Mouse (Mus musculus): Measurements from ENCODE around the gene Gstm4. TPM values are rescaled to one million over a fixed set of nuclear protein-coding genes. Genes with fewer than 3 reads are reported as not detected.
A peak's percentile ranks its signal among the peaks of the same experiment; 100 is the strongest.

Gene Gstm4
- polyA plus RNA-seq, 1 experiment, result 8.3 TPM

DNA sequence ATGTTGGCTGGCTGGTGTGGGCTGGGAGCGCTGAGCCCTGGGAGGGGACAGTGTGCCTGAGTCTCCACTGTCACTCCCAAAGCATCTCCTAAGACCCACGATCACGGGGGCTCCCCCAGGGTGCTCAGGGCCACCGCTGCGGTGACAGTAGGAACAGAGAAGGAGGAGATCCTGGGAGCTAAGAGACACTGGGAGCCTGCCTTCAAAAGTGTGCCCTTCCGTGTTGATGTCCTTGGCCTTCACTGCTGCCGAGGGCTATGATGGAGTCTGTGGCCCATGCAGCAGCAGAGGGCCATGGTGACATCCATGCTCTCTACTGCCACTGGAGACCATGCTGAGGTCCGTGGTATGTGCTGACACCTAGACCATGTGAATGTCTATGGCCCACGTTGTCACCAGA lies 20.9 kb upstream of the Gstm4 start:
- WGBS, result 76% methylated on average over 9 of the region's 9 CpGs
- Histone ChIP-seq H3K27ac (ENCODE audit: control insufficient read depth, insufficient read depth, low read depth, low read length, poor library complexity) (no peak overlapping the region), H3K4me1 (ENCODE audit: control insufficient read depth, insufficient read depth, low read length) (peaks cover under 1% of the 10 kb centered on the region; the same call in 1 of the 2 replicates), H3K4me3 (replicated peaks; ENCODE audit: control insufficient read depth, low read depth, low read length) (no peak overlapping the region)
- TF ChIP-seq CTCF (IDR thresholded peaks at IDR 0.05; ENCODE audit: control insufficient read depth, insufficient read depth, low read length) (no peak), POLR2A (IDR thresholded peaks at IDR 0.05; ENCODE audit: borderline replicate concordance, control insufficient read depth, low read depth, low read length) (no peak)

GRCm38 (mm10) chr3:108064672-108065071 lies 20.0 kb upstream of the Gstm4 start:
- no peak overlapping the region for H3K4me3 ChIP-seq (replicated peaks; ENCODE audit: control insufficient read depth, low read depth, low read length)
- 83% methylated on average over 4 of the region's 4 CpGs for WGBS
- H3K4me1 ChIP-seq (ENCODE audit: control insufficient read depth, insufficient read depth, low read length), result no peaks in the 10 kb centered on the region
- no peak for TF ChIP-seq POLR2A (IDR thresholded peaks at IDR 0.05; ENCODE audit: borderline replicate concordance, control insufficient read depth, low read depth, low read length)
- no peak for TF ChIP-seq CTCF (IDR thresholded peaks at IDR 0.05; ENCODE audit: control insufficient read depth, insufficient read depth, low read length)
- H3K27ac ChIP-seq (ENCODE audit: control insufficient read depth, insufficient read depth, low read depth, low read length, poor library complexity), result no peak overlapping the region

GRCm38 (mm10) chr3:108062648-108063047 lies 18.0 kb upstream of the Gstm4 start:
- H3K4me1 ChIP-seq (ENCODE audit: control insufficient read depth, insufficient read depth, low read length), result no peaks in the 10 kb centered on the region
- 73% methylated on average over 8 of the region's 8 CpGs for WGBS
- H3K27ac ChIP-seq (ENCODE audit: control insufficient read depth, insufficient read depth, low read depth, low read length, poor library complexity), result no peak overlapping the region
- TF ChIP-seq CTCF (IDR thresholded peaks at IDR 0.05; ENCODE audit: control insufficient read depth, insufficient read depth, low read length) (no peak), POLR2A (IDR thresholded peaks at IDR 0.05; ENCODE audit: borderline replicate concordance, control insufficient read depth, low read depth, low read length) (no peak)
- H3K4me3 ChIP-seq (replicated peaks; ENCODE audit: control insufficient read depth, low read depth, low read length), result no peak overlapping the region

GRCm38 (mm10) chr3:108061420-108061819 lies 16.7 kb upstream of the Gstm4 start:
- H3K27ac ChIP-seq (ENCODE audit: control insufficient read depth, insufficient read depth, low read depth, low read length, poor library complexity), result no peak overlapping the region
- no peaks in the 10 kb centered on the region for H3K4me1 ChIP-seq (ENCODE audit: control insufficient read depth, insufficient read depth, low read length)
- 1% methylated on average over 7 of the region's 7 CpGs for WGBS
- TF ChIP-seq POLR2A (IDR thresholded peaks at IDR 0.05; ENCODE audit: borderline replicate concordance, control insufficient read depth, low read depth, low read length) (no peak), CTCF (IDR thresholded peaks at IDR 0.05; ENCODE audit: control insufficient read depth, insufficient read depth, low read length) (0 out of 2 replicates have a peak, but pooled peaks have one; percentile 12)
- H3K4me3 ChIP-seq (replicated peaks; ENCODE audit: control insufficient read depth, low read depth, low read length), result peak overlapping the region; percentile 12

DNA sequence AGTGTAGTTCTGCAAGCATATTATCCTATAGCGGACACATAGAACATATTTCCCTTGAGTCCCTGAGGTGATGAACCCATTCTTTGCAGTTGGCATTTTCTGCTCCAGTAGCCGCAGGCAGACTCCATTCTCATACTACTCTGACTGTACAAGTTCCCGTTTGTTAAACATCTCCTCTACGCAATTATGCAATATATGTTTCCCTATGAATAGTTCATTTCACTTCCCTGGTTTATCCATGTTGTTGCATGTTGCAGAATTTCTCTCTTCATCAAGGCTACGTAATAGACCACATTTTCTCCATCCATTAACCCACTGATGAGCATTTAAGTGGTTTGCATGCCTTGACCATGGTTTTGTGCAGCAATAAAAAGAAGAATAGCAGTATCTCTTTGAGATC lies 5.8 kb upstream of the Gstm4 start:
- Histone ChIP-seq H3K4me1 (ENCODE audit: control insufficient read depth, insufficient read depth, low read length) (peaks cover 1% of the 10 kb centered on the region; the same call in 1 of the 2 replicates), H3K27ac (ENCODE audit: control insufficient read depth, insufficient read depth, low read depth, low read length, poor library complexity) (no peak overlapping the region), H3K4me3 (replicated peaks; ENCODE audit: control insufficient read depth, low read depth, low read length) (no peak overlapping the region)
- TF ChIP-seq POLR2A (IDR thresholded peaks at IDR 0.05; ENCODE audit: borderline replicate concordance, control insufficient read depth, low read depth, low read length) (no peak), CTCF (IDR thresholded peaks at IDR 0.05; ENCODE audit: control insufficient read depth, insufficient read depth, low read length) (no peak)
- 58% methylated on average over 5 of the region's 5 CpGs for WGBS

GRCm38 (mm10) chr3:108048306-108048705 lies 3.6 kb upstream of the Gstm4 start:
- H3K4me1 ChIP-seq (ENCODE audit: control insufficient read depth, insufficient read depth, low read length), result peaks cover 4% of the 10 kb centered on the region; the same call in 1 of the 2 replicates
- 60% methylated on average over 3 of the region's 3 CpGs for WGBS
- no peak overlapping the region for H3K4me3 ChIP-seq (replicated peaks; ENCODE audit: control insufficient read depth, low read depth, low read length)
- H3K27ac ChIP-seq (ENCODE audit: control insufficient read depth, insufficient read depth, low read depth, low read length, poor library complexity), result no peak overlapping the region
- TF ChIP-seq CTCF (IDR thresholded peaks at IDR 0.05; ENCODE audit: control insufficient read depth, insufficient read depth, low read length) (no peak), POLR2A (IDR thresholded peaks at IDR 0.05; ENCODE audit: borderline replicate concordance, control insufficient read depth, low read depth, low read length) (no peak)

GRCm38 (mm10) chr3:108046944-108047655 lies 2.4 kb upstream of the Gstm4 start:
- no peak overlapping the region for H3K4me3 ChIP-seq (replicated peaks; ENCODE audit: control insufficient read depth, low read depth, low read length)
- H3K4me1 ChIP-seq (ENCODE audit: control insufficient read depth, insufficient read depth, low read length), result peaks cover 4% of the 10 kb centered on the region; the same call in 1 of the 2 replicates
- H3K27ac ChIP-seq (ENCODE audit: control insufficient read depth, insufficient read depth, low read depth, low read length, poor library complexity), result no peak overlapping the region
- TF ChIP-seq CTCF (IDR thresholded peaks at IDR 0.05; ENCODE audit: control insufficient read depth, insufficient read depth, low read length) (no peak), POLR2A (IDR thresholded peaks at IDR 0.05; ENCODE audit: borderline replicate concordance, control insufficient read depth, low read depth, low read length) (no peak)
- WGBS, result 55% methylated on average over 2 of the region's 2 CpGs

DNA sequence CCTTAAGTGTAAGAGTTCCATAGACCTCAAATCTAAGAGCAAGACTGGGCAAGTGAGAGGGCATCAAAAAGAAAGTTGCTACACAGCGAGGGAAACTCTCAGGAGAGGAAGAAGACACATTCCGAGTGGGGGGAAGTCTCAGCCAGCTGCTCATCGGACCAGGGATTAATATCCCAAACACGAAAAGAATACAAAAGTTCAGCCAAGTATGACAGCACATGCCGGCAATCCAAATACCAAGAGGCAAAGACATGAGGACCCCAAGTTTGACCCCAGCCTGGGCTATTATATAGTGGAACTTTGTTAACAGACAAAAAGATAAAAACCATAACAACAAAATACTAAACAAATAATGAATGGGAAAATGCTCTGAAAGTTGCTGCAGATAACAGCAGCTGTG lies 11.5 kb downstream of the Gstm4 start:
- 69% methylated on average over 5 of the region's 5 CpGs for WGBS
- no peak overlapping the region for H3K4me3 ChIP-seq (replicated peaks; ENCODE audit: control insufficient read depth, low read depth, low read length)
- no peaks in the 10 kb centered on the region for H3K4me1 ChIP-seq (ENCODE audit: control insufficient read depth, insufficient read depth, low read length)
- no peak for TF ChIP-seq CTCF (IDR thresholded peaks at IDR 0.05; ENCODE audit: control insufficient read depth, insufficient read depth, low read length)
- no peak for TF ChIP-seq POLR2A (IDR thresholded peaks at IDR 0.05; ENCODE audit: borderline replicate concordance, control insufficient read depth, low read depth, low read length)
- no peak overlapping the region for H3K27ac ChIP-seq (ENCODE audit: control insufficient read depth, insufficient read depth, low read depth, low read length, poor library complexity)
